Mouse (Mus musculus): Measurements from ENCODE around the gene Lrrc41.

The Lrrc41 gene

GRCm38 (mm10) chr4:116143891-116144717 is 69.0 kb downstream of the Lrrc41 start:
- DNase-seq (ENCODE audit: inconsistent ontology term), result peak; percentile 74
